Mouse (Mus musculus) lung, embryonic 14.5 days (tissue): ENCODE measurements around the gene Acta2. TPM values are rescaled to one million over a fixed set of nuclear protein-coding genes. Genes with fewer than 3 reads are reported as not detected.

Experiments used
- ATAC-seq: fragments of 200-750 bp; cut with Nextera tagmentation; 2 replicates; pipeline ENCODE4 v1.8.0; 2017; ENCODE audit warnings: mild to moderate bottlenecking, moderate TSS enrichment, moderate library complexity; ENCODE audit not compliant: insufficient read depth
- DNase-seq: peaks from one replicate; pipeline ENCODE4 v3.0.0-alpha.2; 2015
- H3K27ac ChIP-seq: fragments of 300-500 bp; sonication (generic); 2 replicates; pipeline ENCODE4 v1.5.1; 2014; ENCODE audit warnings: low read depth, mild to moderate bottlenecking, moderate library complexity
- H3K27me3 ChIP-seq: fragments of 300-500 bp; sonication (generic); 2 replicates; pipeline ENCODE4 v1.6.1; 2014; ENCODE audit warnings: low read length, control low read depth; ENCODE audit not compliant: insufficient read depth
- H3K36me3 ChIP-seq: fragments of 300-500 bp; sonication (generic); 2 replicates; pipeline ENCODE4 v1.6.1; 2014; ENCODE audit warnings: control low read depth; ENCODE audit not compliant: insufficient read depth
- H3K4me1 ChIP-seq: fragments of 300-500 bp; sonication (generic); 2 replicates; pipeline ENCODE4 v1.6.1; 2014; ENCODE audit warnings: antibody characterized with exemption, control low read depth; ENCODE audit not compliant: insufficient read depth
- H3K4me2 ChIP-seq: fragments of 300-500 bp; sonication (generic); 2 replicates; pipeline ENCODE4 v1.6.1; 2014; ENCODE audit warnings: mild to moderate bottlenecking
- H3K4me3 ChIP-seq: fragments of 300-500 bp; sonication (generic); 2 replicates; pipeline ENCODE4 v1.5.1; 2014; ENCODE audit warnings: low read depth, low read length
- H3K9ac ChIP-seq: fragments of 300-500 bp; sonication (generic); 2 replicates; pipeline ENCODE4 v1.6.1; 2014
- H3K9me3 ChIP-seq: fragments of 300-500 bp; sonication (generic); 2 replicates; pipeline ENCODE4 v1.6.1; 2016; ENCODE audit warnings: low read depth, low read length, control low read depth
- CTCF ChIP-seq: IDR thresholded peaks from 2 replicates; pipeline ENCODE4 v1.5.1; 2016; ENCODE audit warnings: antibody characterized with exemption, low read depth
- WGBS: fragments of 180-500 bp; shearing (Covaris S2); extraction: QIAGEN DNeasy Blood & Tissue Kit; methylation state at CpG from one replicate; pipeline ENCODE4 v1.1.7; 2014; 5-methylcytosine and 5-hydroxymethylcytosine counted together
- polyA plus RNA-seq: library from polyadenylated mRNA; unstranded; fragments of >200 nt; fragmentation: Nextera tagmentation; extraction: Ambion mirVana; gene quantifications from 2 replicates; pipeline ENCODE4 v1.2.1, GENCODE M21; 2014

The Acta2 gene
- polyA plus RNA-seq, 1 experiment from 2014 or later, result 854 TPM

- Histone ChIP-seq H3K27me3 (no peaks in the 10 kb centered on the region; the same call in 1 of the 2 replicates), H3K4me1 (0 out of 2 replicates have a peak, but pooled peaks cover 7% of the 10 kb centered on the region)
- WGBS, result 66% methylated on average over 2 of the region's 2 CpGs
Measured at GRCm38 (mm10) chr19:34292701-34293100, 37.3 kb upstream of the Acta2 start.

GRCm38 (mm10) chr19:34291956-34292355, 36.6 kb upstream of the Acta2 start:
- Histone ChIP-seq H3K27me3 (no peaks in the 10 kb centered on the region; the same call in 1 of the 2 replicates), H3K9me3 (no peaks in the 10 kb centered on the region), H3K4me1 (0 out of 2 replicates have a peak, but pooled peaks cover 7% of the 10 kb centered on the region), H3K27ac (no peak overlapping the region), H3K4me2 (peak overlapping the region; percentile 68; the same call in 1 of the 2 replicates), H3K9ac (no peak overlapping the region), H3K36me3 (no peaks in the 10 kb centered on the region), H3K4me3 (no peak overlapping the region)
- no peak for DNase-seq
- ATAC-seq, result no peak
- TF ChIP-seq CTCF, result no peak
- WGBS, result 65% methylated on average over 5 of the region's 5 CpGs

More at GRCm38 (mm10) chr19:34292701-34293100, 37.3 kb upstream of the Acta2 start:
- H3K9me3 ChIP-seq, result no peaks in the 10 kb centered on the region
- DNase-seq, result no peak
- H3K27ac ChIP-seq, result no peak overlapping the region
- no peak overlapping the region for H3K4me2 ChIP-seq
- no peak overlapping the region for H3K4me3 ChIP-seq
- ATAC-seq, result no peak
- TF ChIP-seq CTCF, result no peak
- H3K36me3 ChIP-seq, result no peaks in the 10 kb centered on the region
- H3K9ac ChIP-seq, result no peak overlapping the region

- H3K4me3 ChIP-seq, result peak overlapping the region; percentile 39
- 0 out of 2 replicates have a peak, but pooled peaks cover 7% of the 10 kb centered on the region for H3K4me1 ChIP-seq
- H3K9me3 ChIP-seq, result no peaks in the 10 kb centered on the region
- H3K4me2 ChIP-seq, result peak overlapping the region; percentile 68
- H3K27me3 ChIP-seq, result no peaks in the 10 kb centered on the region; the same call in 1 of the 2 replicates
- no peak for DNase-seq
- no peak overlapping the region for H3K27ac ChIP-seq
- ATAC-seq, result no peak
- H3K36me3 ChIP-seq, result no peaks in the 10 kb centered on the region
- peak overlapping the region; percentile 34 for H3K9ac ChIP-seq
- 48% methylated on average over 8 of the region's 8 CpGs for WGBS
- no peak for TF ChIP-seq CTCF
Measured at GRCm38 (mm10) chr19:34291379-34291778, 36.0 kb upstream of the Acta2 start.

- no peaks in the 10 kb centered on the region for H3K36me3 ChIP-seq
- 3% methylated on average over 15 of the region's 15 CpGs for WGBS
- no peak for TF ChIP-seq CTCF
- H3K27ac ChIP-seq, result no peak overlapping the region
- peak; percentile 57 for DNase-seq
- peak overlapping the region; percentile 68 for H3K4me2 ChIP-seq
- 0 out of 2 replicates have a peak, but pooled peaks cover 7% of the 10 kb centered on the region for H3K4me1 ChIP-seq
- H3K27me3 ChIP-seq, result no peaks in the 10 kb centered on the region; the same call in 1 of the 2 replicates
- H3K9ac ChIP-seq, result peak overlapping the region; percentile 34
- peak overlapping the region; percentile 39 for H3K4me3 ChIP-seq
- H3K9me3 ChIP-seq, result no peaks in the 10 kb centered on the region
- ATAC-seq, result peak; percentile 59
Measured at GRCm38 (mm10) chr19:34290872-34291341, 35.5 kb upstream of the Acta2 start.

GRCm38 (mm10) chr19:34289948-34290789, 34.8 kb upstream of the Acta2 start, which contains the start of gene Fas:
Gene Fas, plus strand, starts transcription at chr19:34290666.
- no peak for TF ChIP-seq CTCF
- peak within 1 kb of the TSS; percentile 9; the same call in 1 of the 2 replicates for H3K27ac ChIP-seq
- 0 out of 2 replicates have a peak, but pooled peaks cover 7% of the 10 kb centered on the region for H3K4me1 ChIP-seq
- peak within 1 kb of the TSS; percentile 34 for H3K9ac ChIP-seq
- H3K27me3 ChIP-seq, result no peaks in the 10 kb centered on the region; the same call in 1 of the 2 replicates
- ATAC-seq (peak; percentile 98), DNase-seq (peak; percentile 85)
- peak within 1 kb of the TSS; percentile 68 for H3K4me2 ChIP-seq
- 2% methylated on average over 19 of the region's 19 CpGs for WGBS
- H3K4me3 ChIP-seq, result peak within 1 kb of the TSS; percentile 39
- no peaks in the 10 kb centered on the region for H3K9me3 ChIP-seq
- H3K36me3 ChIP-seq, result no peaks in the 10 kb centered on the region

GRCm38 (mm10) chr19:34288696-34289095, 33.3 kb upstream of the Acta2 start:
- H3K4me2 ChIP-seq, result no peak overlapping the region
- no peak overlapping the region for H3K4me3 ChIP-seq
- H3K4me1 ChIP-seq, result 0 out of 2 replicates have a peak, but pooled peaks cover 9% of the 10 kb centered on the region
- no peaks in the 10 kb centered on the region; the same call in 1 of the 2 replicates for H3K27me3 ChIP-seq
- ATAC-seq (no peak), DNase-seq (no peak)
- no peak for TF ChIP-seq CTCF
- H3K9me3 ChIP-seq, result no peaks in the 10 kb centered on the region
- H3K27ac ChIP-seq, result no peak overlapping the region
- WGBS, result 95% methylated on average over 1 of the region's 1 CpGs
- no peaks in the 10 kb centered on the region for H3K36me3 ChIP-seq
- no peak overlapping the region for H3K9ac ChIP-seq
